Mouse (Mus musculus) lung, postnatal 0 days (tissue): ENCODE results near the gene Dscaml1.

Source experiments
- CTCF ChIP-seq: IDR thresholded peaks from 2 replicates; pipeline ENCODE4 v1.5.1; 2016; ENCODE audit warnings: antibody characterized with exemption, mild to moderate bottlenecking
- EP300 ChIP-seq: IDR thresholded peaks from 2 replicates; pipeline ENCODE4 v1.6.1; 2016; ENCODE audit warnings: antibody characterized with exemption, mild to moderate bottlenecking, control low read depth

DNA sequence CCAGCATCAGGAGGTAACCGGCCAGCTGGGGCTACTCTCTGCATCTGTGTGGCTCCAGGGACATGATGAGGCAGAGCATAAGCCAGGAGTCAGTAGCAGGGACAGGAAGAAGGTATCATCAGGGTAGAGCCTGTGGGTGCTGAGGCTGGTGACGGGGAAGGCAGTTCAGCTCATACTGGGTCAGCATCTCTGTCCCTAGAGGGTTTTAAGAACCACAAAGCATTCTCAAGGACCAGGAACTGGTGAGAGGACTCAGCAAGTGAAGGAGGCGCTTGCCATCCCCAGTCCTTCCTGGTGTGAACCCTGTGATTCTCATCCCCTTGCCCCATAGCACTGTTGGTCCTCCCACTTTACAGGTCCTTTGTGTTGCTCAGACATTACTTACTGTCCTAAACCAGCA, 69.9 kb downstream of the Dscaml1 start:
- no peak for TF ChIP-seq CTCF
- no peak for TF ChIP-seq EP300
